Mouse (Mus musculus): ENCODE measurements around the gene Trio. TPM values are rescaled to one million over a fixed set of nuclear protein-coding genes. Genes with fewer than 3 reads are reported as not detected.
A peak's percentile ranks its signal among the peaks of the same experiment; 100 is the strongest.

The Trio gene
- total RNA-seq, 2 experiments from 2014 or later: 187 to 198 TPM

- intact Hi-C loops (cut with DNase I): no loop called here
- peak in 1 of 2 experiments; percentile 47 for DNase-seq (ENCODE audit: extremely low spot score in 1 of 2, low spot score in 2 of 2)
Observed at GRCm38 (mm10) chr15:27802243-27802642, 223.4 kb downstream of the Trio start.

- peak in 1 of 2 experiments; percentile 61 for DNase-seq (ENCODE audit: extremely low spot score in 1 of 2, low spot score in 2 of 2)
- intact Hi-C loops (cut with DNase I): no loop called here
Observed at GRCm38 (mm10) chr15:27801177-27801576, 224.5 kb downstream of the Trio start.

- no peak for DNase-seq (ENCODE audit: extremely low spot score in 1 of 2, low spot score in 2 of 2)
- intact Hi-C loops (cut with DNase I): no loop called here
Observed at GRCm38 (mm10) chr15:27797480-27798155, 228.0 kb downstream of the Trio start.

GRCm38 (mm10) chr15:27796868-27797222 lies 228.8 kb downstream of the Trio start:
- DNase-seq (ENCODE audit: extremely low spot score in 1 of 2, low spot score in 2 of 2): peak in 1 of 2 experiments; percentile 38
- intact Hi-C loops (cut with DNase I): no loop called here

GRCm38 (mm10) chr15:27795942-27796867 lies 229.4 kb downstream of the Trio start:
- no peak for DNase-seq (ENCODE audit: extremely low spot score in 1 of 2, low spot score in 2 of 2)
- intact Hi-C loops (cut with DNase I): no loop called here

GRCm38 (mm10) chr15:27793284-27793683 lies 232.4 kb downstream of the Trio start:
- no peak for DNase-seq (ENCODE audit: extremely low spot score in 1 of 2, low spot score in 2 of 2)
- intact Hi-C loops (cut with DNase I): no loop called here

- no peak for DNase-seq (ENCODE audit: extremely low spot score in 1 of 2, low spot score in 2 of 2)
- intact Hi-C loops (cut with DNase I): no loop called here
Observed at GRCm38 (mm10) chr15:27792473-27792872, 233.2 kb downstream of the Trio start.

GRCm38 (mm10) chr15:27791141-27791540 lies 234.5 kb downstream of the Trio start:
- no peak for DNase-seq (ENCODE audit: extremely low spot score in 1 of 2, low spot score in 2 of 2)
- intact Hi-C loops (cut with DNase I): no loop called here

- intact Hi-C loops (cut with DNase I): no loop called here
- no peak for DNase-seq (ENCODE audit: extremely low spot score in 1 of 2, low spot score in 2 of 2)
Observed at GRCm38 (mm10) chr15:27790699-27791098, 234.9 kb downstream of the Trio start.

GRCm38 (mm10) chr15:27789325-27789724 lies 236.3 kb downstream of the Trio start:
- DNase-seq (ENCODE audit: extremely low spot score in 1 of 2, low spot score in 2 of 2): no peak
- intact Hi-C loops (cut with DNase I): no loop called here

GRCm38 (mm10) chr15:27788122-27788759 lies 237.4 kb downstream of the Trio start:
- intact Hi-C loops (cut with DNase I): no loop called here
- DNase-seq (ENCODE audit: extremely low spot score in 1 of 2, low spot score in 2 of 2): no peak

GRCm38 (mm10) chr15:27787151-27787550 lies 238.5 kb downstream of the Trio start:
- intact Hi-C loops (cut with DNase I): no loop called here
- DNase-seq (ENCODE audit: extremely low spot score in 1 of 2, low spot score in 2 of 2): no peak

GRCm38 (mm10) chr15:27786418-27786817 lies 239.2 kb downstream of the Trio start:
- intact Hi-C loops (cut with DNase I): no loop called here
- DNase-seq (ENCODE audit: extremely low spot score in 1 of 2, low spot score in 2 of 2): no peak

- intact Hi-C loops (cut with DNase I): no loop called here
- DNase-seq (ENCODE audit: extremely low spot score in 1 of 2, low spot score in 2 of 2): peak in 1 of 2 experiments; percentile 69
Observed at GRCm38 (mm10) chr15:27785280-27786001, 240.2 kb downstream of the Trio start.

- DNase-seq (ENCODE audit: extremely low spot score in 1 of 2, low spot score in 2 of 2): peak in 1 of 2 experiments; percentile 77
- intact Hi-C loops (cut with DNase I): no loop called here
Observed at GRCm38 (mm10) chr15:27784126-27784563, 241.5 kb downstream of the Trio start.

GRCm38 (mm10) chr15:27783541-27784125 lies 242.0 kb downstream of the Trio start:
- intact Hi-C loops (cut with DNase I): no loop called here
- DNase-seq (ENCODE audit: extremely low spot score in 1 of 2, low spot score in 2 of 2): no peak

- intact Hi-C loops (cut with DNase I): no loop called here
- no peak for DNase-seq (ENCODE audit: extremely low spot score in 1 of 2, low spot score in 2 of 2)
Observed at GRCm38 (mm10) chr15:27783092-27783491, 242.6 kb downstream of the Trio start.

- no peak for DNase-seq (ENCODE audit: extremely low spot score in 1 of 2, low spot score in 2 of 2)
- intact Hi-C loops (cut with DNase I): no loop called here
Observed at GRCm38 (mm10) chr15:27782383-27783036, 243.1 kb downstream of the Trio start.

All from left cerebral cortex, postnatal 10 days (tissue).